Mouse (Mus musculus) gastrocnemius, postnatal 10 days (tissue): Measurements from ENCODE around the gene Yeats4. TPM values are rescaled to one million over a fixed set of nuclear protein-coding genes. Genes with fewer than 3 reads are reported as not detected.
A peak's percentile ranks its signal among the peaks of the same experiment; 100 is the strongest.
"Not testable (repeated sequence)": the region's sequence is repeated elsewhere in the genome, so short reads cannot be mapped to it uniquely, and the experiment has no call there.

Experiments used
- DNase-seq: peaks from one replicate; pipeline ENCODE4 v3.0.0; 2021; ENCODE audit warnings: mixed read lengths
- long read RNA-seq, 2 experiments: library from polyadenylated mRNA; stranded (forward); transcript quantifications; one replicate each; pipeline ENCODE4 v2.0.0; 2021
- total RNA-seq, 2 experiments: library from RNA; stranded (reverse); gene quantifications; 2 replicates each; pipeline ENCODE4 v1.2.3; 2021

The Yeats4 gene
- total RNA-seq: 10 to 100 TPM; 24.5 to 25.2 TPM
- long read RNA-seq, experiment 1, transcript Yeats4-201 (7 exons, 1,327 nt): major isoform, 13 of 13 reads
- long read RNA-seq, experiment 1, partial matches to known transcripts: 0 of 13 reads
- long read RNA-seq, experiment 1, other reads (novel, unspliced or antisense): 0 of 13 reads
- long read RNA-seq, experiment 2, transcript Yeats4-201 (7 exons, 1,327 nt): major isoform, 20 of 21 reads
- long read RNA-seq, experiment 2, partial matches to known transcripts: 0 of 21 reads
- long read RNA-seq, experiment 2, other reads (novel, unspliced or antisense): 1 of 21 reads

DNA sequence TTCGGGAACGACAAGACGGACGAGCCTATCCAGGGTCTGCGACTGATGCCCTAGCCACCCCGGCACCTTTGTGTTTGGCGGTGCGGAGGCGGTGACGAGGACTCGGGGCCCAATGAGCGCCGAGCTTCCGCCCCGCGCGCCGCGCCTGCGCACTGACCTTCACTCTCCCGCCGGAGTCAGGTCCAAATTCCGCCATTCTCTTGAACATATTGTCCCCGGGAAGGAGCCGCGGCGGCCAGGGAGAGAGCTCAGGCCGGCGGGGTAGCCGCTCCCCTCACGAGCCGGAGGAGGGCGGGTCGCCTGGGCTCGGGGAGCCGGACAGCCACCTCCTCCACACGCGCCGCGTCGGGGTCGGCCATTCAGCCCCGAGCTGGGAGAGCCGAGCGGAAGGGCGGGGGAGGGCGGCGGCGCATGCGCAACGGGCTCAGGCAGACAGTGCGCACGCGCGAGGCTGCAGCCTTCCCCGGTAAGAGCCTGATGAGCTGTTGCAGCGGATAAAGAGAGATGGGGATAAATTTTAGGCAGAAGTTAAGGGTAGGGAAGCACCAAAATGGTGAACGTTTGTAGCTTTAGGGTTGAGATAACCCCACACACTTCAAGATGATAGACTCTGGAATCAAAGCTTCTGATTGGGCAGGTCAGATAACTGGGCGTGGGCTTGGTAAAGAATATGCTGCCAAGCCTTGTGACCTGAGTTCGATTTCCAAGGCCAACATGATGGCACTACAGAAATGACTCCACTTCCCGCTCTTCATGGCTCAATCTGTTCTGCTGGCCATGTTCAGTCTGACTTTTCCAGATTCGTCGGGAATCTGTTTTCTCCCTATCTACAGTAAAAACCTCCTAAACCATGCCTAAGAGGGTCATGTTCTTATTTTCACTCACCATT lies at the start of gene Yeats4:
Gene Yeats4, minus strand, starts transcription at position 406 of the 889 bp plus-strand sequence.
- DNase-seq: peak; percentile 96

DNA sequence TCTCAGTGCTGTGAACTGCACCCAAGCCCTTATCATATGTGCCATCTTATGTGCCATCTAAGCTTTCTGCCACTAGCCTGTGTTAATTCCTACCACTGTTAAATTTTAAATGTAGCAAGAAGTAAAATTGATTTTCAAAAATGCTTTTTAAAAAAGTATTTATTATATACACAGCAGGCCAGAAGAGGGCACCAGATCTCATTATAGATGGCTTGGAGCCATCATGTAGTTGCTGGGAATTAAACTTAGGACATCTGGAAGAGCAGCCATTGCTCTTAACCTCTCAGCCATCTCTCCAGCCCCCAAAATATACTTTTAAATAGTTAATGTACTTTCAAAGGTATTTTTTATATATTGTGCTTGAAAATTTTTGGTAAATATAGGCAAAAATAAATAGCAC lies 47.7 kb upstream of the Yeats4 start:
- DNase-seq: no peak

DNA sequence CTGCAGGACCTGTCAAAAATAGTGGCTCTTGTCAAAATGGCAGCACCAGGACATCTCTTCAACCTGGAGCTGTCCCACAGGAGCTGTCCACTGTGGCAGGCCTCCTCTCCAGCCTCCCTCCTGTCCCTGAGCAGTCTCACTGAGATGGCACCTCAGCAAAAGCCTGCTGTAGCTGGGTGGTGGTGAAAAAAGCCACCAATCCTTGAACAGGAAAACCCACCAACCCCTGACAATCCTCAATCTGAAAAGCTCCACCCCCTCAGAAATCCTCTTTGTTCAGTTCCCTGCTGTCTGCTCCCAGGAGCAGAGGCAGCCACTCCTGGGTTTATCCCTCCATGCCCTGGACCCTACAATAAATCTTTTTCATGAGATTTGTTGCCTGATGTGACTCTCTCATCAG lies 35.6 kb upstream of the Yeats4 start:
- DNase-seq: no peak

DNA sequence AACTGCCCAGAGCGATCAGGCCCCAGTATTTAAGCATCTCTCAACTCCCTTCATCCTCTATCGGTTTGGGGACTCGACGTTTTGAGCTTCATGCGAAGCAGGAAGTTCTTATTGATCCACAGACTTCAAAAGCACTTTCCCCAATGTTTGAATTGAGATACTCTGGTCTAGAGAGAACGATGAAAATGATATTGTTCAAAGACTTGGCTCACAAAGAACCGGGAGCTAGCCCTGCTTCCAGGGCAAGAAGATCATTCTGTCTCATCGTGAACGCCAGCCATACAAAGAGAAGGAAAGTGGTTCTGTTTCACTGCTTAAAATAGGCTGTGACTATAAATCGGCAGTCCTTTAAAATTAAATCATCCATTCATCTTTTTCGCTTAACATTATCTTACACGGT lies 14.3 kb upstream of the Yeats4 start, which contains the start of gene 9530003J23Rik:
Gene 9530003J23Rik, minus strand, starts transcription at position 101 of the 400 bp plus-strand sequence.
- no peak for DNase-seq

DNA sequence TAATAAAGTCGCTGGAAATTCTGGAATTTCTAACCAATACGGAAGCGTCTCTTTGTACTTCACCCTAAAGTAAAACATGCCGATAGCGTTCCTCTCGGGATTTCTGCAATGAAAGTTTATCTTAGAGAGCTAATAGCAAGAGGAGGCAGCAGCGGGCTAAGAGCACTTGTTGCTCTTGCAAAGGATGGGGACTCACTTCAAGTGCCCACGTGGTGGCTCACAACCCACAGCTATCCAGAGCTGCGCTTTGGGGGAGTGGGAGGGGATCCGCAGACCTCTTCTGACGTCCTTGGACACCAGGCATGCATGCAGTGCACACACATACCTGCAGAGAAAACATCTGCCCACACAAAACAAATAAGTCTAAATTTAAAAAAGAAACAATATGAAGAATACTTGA lies 11.6 kb upstream of the Yeats4 start:
- DNase-seq: no peak

DNA sequence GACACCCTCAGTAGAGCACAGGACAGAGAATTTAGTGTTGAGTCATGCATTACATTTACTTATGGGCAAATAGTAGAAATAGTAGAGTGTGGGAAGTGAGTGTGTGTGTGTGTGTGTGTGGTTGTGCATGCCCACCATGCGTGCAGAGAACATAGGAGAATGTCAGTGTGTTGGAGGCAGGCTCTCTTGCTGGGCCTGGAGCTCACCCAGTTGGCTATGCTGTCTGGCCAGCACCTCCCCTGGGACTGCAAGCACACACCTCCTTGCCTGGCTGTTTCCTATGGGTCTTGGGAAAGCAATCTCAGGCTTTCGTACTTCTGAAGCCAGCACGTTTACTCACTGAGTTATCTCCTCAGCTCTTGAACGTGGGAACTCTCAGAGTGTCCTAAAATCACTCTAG lies 10.5 kb upstream of the Yeats4 start:
- no peak for DNase-seq

DNA sequence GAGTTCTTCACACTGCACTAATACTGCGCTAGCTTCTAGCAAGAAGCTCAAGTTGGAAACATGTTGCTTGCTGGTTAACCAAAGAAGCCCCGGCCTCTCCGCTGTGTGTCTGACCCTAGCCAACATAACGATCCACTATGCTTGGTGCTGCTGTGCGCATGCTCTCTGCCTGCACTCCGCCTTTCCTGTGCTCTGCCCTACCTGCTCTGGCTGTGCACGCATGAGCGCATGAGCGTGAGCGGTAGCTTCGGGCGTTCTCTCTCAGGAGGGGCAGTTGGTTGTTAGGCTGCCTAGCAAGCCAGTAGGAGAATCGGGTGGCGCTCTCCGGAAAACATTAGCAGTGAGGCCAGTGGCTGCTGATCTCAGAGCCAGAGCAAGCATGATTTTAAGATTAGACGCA lies 5.5 kb upstream of the Yeats4 start:
- DNase-seq: no peak

DNA sequence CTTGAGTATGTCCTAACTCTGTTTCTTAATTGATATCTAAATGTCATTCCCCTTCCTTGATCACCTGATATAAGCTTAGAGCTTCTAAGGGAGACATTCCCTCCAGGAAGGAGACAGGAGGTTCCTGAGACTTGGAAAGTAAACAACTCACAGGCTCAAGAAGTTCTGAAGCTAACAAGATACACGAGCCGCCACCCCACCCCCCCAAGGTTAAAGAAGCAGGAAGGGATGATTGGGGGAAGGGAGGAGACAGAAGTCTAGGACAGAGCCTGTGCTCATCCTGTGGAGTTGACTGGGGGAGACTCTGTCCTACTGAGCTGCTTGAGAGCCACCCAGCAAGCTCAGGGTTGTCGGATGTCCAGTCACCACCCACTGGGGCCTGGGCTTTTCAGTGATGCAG lies 1.7 kb upstream of the Yeats4 start:
- DNase-seq: no peak

DNA sequence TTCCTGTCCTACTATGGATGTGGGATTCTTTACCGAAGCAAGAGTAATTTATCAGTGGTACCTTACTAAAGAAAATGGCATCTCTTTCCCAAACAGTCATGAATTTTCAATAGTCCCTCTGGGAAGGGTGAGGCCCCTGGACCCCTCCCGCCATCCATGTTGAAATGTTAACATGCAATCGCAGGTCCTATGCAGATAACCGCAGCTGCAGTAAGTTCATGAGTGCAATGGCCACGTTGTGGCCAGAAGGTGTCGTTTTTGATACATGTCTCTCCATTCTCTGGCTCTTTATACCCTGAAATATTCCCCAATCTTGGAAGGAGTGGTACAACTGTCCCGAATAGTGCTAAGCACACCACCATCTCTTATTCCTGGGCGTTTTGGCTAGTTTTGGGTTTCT lies 787 bp upstream of the Yeats4 start:
- DNase-seq: no peak

DNA sequence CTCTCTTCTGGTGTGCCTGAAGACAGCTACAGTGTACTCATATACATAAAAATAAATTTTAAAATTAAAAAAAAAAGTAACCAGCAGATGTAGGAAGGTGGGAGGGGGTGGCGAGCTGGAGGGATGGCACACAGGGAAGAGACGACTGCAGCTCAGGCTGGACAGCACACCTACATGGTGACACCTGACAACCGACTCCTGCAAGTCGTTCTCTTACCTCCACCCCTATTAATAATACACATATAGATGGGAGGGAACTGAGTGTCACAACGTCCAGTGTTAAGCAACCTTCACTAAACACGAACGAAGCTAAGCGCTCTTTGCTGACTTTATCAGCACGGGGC lies 577 bp downstream of the Yeats4 start:
- DNase-seq: no peak

DNA sequence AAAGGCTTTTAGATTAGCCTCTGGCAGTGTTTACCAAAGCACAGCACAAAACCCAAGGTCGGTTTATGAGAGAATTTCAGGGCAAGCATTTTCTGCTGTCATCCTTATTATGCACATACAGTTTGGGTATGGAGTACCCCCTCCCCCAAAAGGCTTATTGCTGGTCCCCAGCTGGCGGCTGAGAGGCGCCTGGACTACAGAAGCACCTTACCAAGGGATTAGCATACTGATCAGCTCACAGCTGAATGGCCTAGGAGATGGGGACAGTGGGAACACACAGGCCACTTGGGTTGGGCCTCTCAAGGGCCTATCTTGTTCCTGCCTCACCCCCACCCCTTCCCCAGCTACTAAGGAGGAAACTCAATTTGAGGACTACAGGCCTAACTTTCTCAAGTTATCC lies 1.5 kb downstream of the Yeats4 start:
- DNase-seq: no peak

DNA sequence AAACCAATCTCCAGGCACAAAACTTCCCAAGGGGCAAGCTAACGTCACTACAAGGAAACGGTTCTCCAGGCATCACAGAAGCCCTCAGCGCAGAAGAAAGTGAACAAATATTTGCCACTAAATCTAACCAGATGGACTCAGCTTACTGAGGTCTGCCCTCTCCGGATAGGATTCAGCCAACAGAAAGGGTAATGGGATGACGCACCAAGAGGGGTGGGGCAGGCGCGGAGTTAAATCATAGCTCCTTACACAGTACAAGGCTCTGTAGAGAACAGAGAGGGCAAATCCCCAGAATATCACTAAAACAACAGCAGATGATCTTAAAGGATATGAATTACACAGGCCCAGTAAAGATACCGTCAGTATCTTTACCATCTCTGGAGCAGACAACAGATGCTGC lies 6.0 kb downstream of the Yeats4 start:
- DNase-seq: no peak

DNA sequence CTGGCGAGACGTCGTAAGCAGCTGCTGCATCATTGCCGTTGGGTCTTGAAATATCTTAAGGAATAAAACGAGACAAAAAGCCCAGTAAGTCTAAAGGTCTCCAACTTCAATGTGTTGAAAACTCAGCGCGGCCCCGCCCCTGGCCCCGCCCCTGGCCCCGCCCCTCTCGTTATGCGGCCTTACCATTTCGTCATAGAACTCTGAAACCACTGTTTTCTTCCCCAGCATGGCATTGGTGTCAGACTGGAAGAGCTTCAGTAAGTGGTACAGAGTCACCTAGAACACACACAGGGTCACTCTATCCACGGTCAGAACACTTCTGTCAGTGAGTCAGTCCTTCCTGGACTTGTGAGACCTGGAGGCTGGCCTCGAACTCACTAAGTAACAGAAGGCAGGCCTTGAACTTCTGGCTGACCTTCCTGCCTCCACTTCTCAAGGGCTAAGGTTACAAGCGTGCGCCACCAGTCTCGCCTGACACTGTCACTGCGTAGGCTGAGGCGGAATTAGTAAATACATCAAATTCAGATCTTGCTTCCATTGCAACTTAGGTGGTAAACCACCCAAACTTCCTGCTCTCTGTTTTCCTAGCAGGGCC lies 7.0 kb downstream of the Yeats4 start:
- DNase-seq: no peak

DNA sequence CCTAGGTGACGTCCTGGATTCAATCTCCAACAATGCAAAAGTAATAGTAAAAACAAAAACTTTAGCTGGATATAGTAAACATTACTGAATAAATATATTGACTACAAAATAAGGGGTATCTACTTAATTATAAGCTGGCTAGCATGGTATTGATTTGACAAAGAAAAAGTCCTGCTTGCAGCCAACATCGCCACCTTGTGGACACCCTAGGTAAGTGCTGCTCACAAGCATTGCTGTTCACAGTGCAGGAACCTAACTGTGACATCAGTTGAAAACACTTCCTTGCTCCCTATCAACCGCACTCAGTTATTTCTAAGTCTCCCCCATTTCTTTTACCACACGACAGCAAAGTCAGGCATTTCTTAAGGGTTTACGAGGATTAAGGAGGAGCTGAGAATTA lies 7.5 kb downstream of the Yeats4 start:
- DNase-seq: peak; percentile 53

DNA sequence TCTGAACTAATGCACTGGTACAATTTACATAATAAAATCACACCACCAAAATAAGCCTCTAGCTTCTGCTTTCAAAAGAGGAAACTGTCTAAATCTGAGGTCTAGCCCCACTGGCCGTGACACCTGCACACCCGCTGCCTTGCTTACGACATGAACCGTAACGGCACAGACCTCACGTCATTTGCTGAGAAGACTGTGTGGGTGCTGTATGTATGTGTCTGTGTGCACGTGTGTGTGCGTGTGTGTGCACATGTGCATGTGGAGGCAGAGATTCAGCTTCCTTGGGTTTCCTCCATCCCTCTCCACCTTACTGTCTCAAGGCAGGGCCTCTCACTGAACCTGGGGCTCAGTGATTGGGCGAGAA lies 8.2 kb downstream of the Yeats4 start:
- DNase-seq: no peak

DNA sequence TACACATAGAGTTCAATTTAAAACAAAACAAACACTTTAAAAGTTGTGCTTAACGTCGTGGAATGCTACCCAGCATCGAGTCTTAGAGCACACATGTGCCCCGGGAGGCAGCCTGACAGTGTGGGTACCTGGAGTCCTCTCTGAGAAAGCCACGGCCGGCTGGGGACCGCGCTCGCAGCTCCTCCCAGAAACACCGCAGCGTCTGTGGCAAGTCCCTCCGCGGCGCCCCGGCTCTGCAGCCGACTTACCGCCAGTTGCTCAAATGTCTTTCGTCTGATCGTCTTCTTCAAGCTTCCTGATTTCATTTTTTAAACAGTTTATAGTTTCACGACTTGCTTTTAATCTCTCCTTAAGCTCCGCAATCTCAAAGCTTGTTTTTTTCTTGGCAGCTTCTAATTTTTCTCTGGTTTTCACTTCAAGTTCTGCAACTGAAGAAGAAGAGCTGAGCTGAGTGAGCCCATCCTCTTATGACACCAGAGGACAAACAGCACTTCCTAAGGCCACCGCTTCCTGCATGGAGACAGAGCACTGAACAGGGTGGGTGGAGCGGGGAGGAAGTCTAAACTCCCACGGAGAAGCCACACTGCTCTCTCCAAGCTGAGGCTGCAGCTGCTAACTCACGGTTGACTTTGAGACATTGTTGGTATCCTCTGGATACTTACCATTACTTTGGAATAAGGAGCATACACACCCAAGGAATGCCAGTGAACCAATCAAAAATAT lies 8.7 kb downstream of the Yeats4 start:
- no peak for DNase-seq

DNA sequence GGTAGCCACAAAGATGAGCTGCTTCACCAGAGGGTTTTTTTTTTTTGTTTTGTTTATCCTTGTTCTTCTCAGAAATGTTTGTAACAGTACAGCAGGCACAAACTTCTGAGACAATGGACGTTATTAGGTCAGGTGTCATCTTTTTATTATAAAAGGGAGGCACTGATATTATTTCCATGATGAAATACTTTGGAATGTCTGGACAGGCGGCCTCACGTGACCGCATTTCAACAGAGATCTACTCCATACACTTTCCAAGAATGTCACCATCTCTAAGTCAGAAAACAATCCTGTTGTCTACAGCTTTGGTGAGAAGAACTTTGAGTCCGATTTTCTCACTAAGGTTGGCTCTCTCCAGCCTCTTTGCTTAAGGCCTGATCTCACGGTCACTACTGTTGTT lies 13.3 kb downstream of the Yeats4 start:
- DNase-seq: no peak

DNA sequence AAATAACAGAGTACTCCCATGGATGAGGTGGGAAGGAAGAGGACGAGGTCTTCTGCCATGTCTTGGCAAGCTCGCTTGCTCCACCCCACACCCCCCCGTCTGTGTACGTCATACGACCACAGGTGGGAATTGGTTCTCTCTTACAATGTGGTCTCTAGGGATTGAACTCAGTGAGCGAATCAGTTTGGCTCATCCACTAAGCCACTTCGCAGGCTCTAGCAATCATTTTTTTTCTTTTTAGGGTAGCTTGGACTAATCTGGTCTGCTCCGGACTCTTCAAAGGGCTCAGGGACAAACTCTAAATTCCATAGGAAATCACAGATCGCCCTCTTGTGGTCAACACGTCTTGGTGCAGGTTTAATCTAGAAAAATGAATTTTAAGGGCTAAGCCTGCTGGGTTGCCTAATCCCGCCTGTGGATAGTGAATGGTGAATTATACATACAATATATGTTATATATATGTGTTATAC lies 14.8 kb downstream of the Yeats4 start:
- no peak for DNase-seq

DNA sequence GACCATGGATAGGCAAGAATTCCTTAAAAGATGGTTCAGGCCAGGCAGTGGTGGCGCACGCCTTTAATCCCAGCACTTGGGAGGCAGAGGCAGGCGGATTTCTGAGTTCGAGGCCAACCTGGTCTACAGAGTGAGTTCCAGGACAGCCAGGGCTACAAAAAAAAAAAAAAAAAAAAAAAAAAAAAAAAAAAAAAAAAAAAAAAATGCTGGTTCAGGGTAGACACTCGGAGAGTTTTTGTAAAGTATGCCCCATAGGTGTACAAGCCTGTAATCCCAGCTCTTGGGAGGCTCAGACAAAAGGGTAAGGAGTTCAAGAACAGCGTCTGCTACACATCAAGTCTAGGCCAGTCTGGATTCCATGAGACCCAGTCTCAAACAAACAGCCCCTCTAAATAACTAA lies 15.5 kb downstream of the Yeats4 start:
- DNase-seq: not testable (repeated sequence)

DNA sequence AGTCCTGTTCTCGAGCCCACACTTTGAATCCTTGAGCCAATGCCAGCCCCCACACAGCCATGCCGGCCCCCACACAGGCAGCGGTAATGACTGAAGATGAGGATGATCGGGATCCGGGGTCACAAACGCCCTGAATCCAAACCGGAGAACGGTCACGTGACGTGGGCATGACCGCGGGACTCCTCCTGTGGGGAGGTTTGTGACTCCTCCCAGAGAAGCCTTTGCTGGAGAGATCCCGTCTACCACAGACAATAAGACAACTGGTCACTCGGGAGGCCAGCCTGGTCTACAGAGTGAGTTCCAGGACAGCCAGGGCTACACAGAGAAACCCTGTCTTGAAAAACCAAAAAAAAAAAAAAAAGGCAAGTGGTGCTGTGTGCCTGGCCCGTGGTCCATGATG lies 16.1 kb downstream of the Yeats4 start:
- no peak for DNase-seq

DNA sequence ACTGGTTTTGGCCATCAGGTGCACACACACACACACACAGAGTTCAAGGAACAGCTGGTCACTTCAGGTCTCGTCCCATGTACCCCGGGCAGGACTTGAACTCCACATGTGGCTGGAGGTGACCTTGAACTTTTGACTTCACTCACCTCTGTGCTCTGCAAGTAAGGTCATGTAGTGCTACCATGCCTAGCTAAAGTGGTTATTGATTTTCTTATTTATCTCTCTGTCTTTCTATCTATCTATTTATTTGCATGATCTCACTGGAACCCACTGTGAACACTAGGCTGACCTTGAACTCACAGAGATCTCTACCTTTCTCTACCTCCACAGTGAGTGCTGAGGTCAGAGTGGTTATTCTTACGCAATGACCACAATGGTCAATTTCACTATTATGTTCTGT lies 18.2 kb downstream of the Yeats4 start:
- DNase-seq: no peak

DNA sequence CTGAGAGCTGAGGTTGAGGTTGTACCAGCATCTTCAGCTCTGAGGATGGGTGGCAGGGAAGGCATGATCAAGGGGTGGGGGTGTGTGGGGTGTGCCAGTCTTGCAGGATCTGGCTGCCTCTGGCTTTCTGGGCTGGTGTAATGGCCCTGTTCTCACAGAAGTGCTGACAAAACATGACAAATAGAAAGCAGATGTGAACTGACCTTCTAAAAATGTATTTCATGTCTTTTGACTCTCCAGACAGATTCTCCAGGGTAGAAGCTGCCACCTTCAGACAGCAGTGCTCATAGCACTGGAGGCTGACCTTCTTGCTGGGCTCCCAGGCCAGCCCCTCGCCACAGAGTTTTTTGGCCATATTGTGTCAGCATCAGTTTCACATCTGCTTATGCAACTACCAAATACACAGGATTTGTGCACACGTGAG lies 20.7 kb downstream of the Yeats4 start:
- DNase-seq: no peak
